Mouse (Mus musculus): ENCODE measurements around the gene D330020A13Rik.

Gene D330020A13Rik

GRCm38 (mm10) chr6:120294056-120294784 is at the start of gene D330020A13Rik, which contains the start of gene B4galnt3:
Gene D330020A13Rik (plus strand): TSS chr6:120294364.
Gene B4galnt3 (minus strand): TSS chr6:120294559.
- DNase-seq (ENCODE audit: extremely low spot score, low read depth, low spot score), result no peak

GRCm38 (mm10) chr6:120246676-120247075 is 47.5 kb upstream of the D330020A13Rik start:
- DNase-seq (ENCODE audit: extremely low spot score, low read depth, low spot score), result no peak

- DNase-seq (ENCODE audit: extremely low spot score, low read depth, low spot score), result no peak
Observed at GRCm38 (mm10) chr6:120249831-120250230, 44.3 kb upstream of the D330020A13Rik start.

DNA sequence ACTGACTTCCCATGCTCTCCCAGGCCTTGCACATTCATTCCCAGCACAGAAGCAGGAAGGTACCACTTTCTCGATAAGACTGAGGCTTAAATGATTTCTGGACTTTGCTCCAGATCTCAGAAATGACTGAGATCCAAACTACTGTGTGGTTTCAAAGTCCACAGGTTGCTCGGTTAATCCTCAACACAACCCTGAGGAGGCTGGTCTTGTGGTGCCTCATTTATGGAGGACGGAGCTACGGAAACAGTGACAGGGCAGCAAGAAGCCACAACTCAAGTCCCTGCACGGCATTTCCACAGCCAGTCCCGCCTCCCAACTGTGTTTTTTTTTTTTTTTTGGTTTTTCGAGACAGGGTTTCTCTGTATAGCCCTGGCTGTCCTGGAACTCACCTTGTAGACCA is 43.2 kb upstream of the D330020A13Rik start:
- no peak for DNase-seq (ENCODE audit: extremely low spot score, low read depth, low spot score)

DNA sequence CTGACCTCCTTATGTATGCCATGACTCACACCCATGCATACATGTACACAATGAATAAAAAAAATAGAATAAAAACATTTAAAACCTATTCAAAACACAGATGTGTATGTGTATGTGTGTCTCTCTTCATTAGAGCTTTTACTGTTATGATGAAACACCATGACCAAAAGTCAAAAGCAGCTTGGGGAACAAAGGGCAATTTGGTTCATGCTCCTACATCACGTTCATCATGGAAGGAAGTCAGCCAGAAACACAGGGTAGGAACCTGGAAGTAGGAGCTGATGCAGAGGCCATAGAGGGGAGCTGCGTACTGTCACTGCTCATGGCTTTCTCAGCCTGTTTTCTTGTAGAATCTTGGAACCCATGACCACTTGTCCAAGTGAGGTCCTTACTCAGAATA is 41.4 kb upstream of the D330020A13Rik start:
- DNase-seq (ENCODE audit: extremely low spot score, low read depth, low spot score), result no peak

DNA sequence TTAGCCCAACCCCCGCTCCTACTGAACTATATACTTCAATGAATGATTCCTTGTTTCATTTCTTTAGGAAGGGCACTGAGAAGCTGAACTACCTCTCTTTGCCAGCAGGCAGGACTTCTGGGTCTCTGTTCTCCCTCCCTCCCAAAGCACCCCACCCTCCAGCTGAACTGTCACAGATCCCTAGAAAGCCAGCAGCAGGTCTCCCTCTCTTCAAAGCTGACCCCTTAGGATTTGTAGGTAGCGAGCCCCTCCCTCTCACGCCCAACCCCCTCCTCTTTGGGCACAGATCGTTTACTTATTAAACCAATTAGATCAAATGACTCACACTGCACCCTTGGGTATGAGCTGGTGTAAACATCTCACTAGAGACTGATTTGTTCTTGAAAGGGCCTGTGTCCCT is 39.5 kb upstream of the D330020A13Rik start:
- no peak for DNase-seq (ENCODE audit: extremely low spot score, low read depth, low spot score)

- no peak for DNase-seq (ENCODE audit: extremely low spot score, low read depth, low spot score)
Observed at GRCm38 (mm10) chr6:120255144-120255543, 39.0 kb upstream of the D330020A13Rik start.

DNA sequence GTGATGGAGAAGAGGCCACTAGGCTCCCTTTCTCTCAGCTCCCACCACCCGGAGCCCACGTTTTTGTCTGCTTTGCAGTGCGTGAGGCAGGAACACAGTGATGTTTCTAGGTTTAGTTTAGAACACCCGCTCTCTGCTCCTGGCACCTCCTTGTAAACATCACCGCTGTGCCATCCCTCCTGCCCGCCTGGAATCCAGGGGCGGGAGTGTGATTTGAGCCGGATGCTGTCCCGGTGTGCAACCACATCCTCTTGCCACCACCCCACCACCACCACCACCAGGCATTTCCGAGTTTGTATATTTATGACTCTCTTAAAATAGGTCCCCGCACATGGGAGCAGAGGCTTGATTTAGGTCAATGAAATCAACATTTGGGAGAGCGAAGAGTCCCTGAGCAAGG is 38.5 kb upstream of the D330020A13Rik start:
- no peak for DNase-seq (ENCODE audit: extremely low spot score, low read depth, low spot score)

DNA sequence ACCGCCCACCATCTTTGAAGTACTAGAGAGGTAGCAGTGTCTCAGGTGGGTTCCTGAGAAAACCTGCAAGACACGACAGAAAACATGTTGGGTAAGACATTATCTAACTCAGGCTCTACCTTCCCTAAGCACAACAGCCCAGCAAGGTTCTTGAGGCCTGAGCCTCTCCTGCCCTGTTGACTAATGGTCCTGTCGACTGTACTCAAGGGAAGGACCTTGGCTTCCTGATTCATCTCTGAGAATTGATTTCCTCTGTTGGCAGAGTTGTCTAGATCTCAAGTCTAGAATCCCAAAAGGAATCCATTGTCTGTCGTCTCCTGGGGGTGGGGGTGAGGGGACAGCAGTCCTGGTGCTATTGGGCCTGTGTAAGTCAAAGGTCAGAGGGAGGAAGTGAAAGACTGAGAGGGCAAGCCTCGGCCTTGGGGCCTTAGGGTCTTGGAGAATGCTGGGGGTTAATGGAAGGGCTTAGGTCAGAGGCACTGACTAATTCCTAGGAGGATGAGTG is 37.7 kb upstream of the D330020A13Rik start:
- DNase-seq (ENCODE audit: extremely low spot score, low read depth, low spot score), result no peak

- DNase-seq (ENCODE audit: extremely low spot score, low read depth, low spot score), result no peak
Observed at GRCm38 (mm10) chr6:120259481-120259880, 34.7 kb upstream of the D330020A13Rik start.

- no peak for DNase-seq (ENCODE audit: extremely low spot score, low read depth, low spot score)
Observed at GRCm38 (mm10) chr6:120262886-120263531, 31.2 kb upstream of the D330020A13Rik start.

- no peak for DNase-seq (ENCODE audit: extremely low spot score, low read depth, low spot score)
Observed at GRCm38 (mm10) chr6:120263608-120264007, 30.6 kb upstream of the D330020A13Rik start.

GRCm38 (mm10) chr6:120264151-120264550 is 30.0 kb upstream of the D330020A13Rik start:
- DNase-seq (ENCODE audit: extremely low spot score, low read depth, low spot score), result no peak

- no peak for DNase-seq (ENCODE audit: extremely low spot score, low read depth, low spot score)
Observed at GRCm38 (mm10) chr6:120274181-120274580, 20.0 kb upstream of the D330020A13Rik start.

DNA sequence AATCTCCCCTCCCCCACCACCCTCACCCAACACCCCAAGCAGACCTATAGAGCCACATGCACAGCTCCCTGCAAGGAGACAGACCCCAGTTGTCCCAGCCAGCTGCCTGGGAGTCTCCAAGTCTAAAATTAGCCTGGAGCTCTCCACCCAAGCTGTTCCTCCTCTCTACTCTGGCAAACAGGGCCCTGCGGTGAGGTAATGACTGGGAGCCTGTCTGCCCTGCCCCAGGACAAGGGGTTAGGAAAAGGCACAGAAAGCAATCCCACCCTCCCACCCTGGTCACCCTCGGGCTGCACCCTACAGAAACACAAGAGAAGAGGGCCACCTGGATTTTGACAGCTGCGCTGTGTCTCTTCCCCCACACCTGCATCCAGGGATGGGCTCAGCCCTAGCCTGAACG is 19.3 kb upstream of the D330020A13Rik start:
- DNase-seq (ENCODE audit: extremely low spot score, low read depth, low spot score), result no peak

- no peak for DNase-seq (ENCODE audit: extremely low spot score, low read depth, low spot score)
Observed at GRCm38 (mm10) chr6:120275301-120275700, 18.9 kb upstream of the D330020A13Rik start.

DNA sequence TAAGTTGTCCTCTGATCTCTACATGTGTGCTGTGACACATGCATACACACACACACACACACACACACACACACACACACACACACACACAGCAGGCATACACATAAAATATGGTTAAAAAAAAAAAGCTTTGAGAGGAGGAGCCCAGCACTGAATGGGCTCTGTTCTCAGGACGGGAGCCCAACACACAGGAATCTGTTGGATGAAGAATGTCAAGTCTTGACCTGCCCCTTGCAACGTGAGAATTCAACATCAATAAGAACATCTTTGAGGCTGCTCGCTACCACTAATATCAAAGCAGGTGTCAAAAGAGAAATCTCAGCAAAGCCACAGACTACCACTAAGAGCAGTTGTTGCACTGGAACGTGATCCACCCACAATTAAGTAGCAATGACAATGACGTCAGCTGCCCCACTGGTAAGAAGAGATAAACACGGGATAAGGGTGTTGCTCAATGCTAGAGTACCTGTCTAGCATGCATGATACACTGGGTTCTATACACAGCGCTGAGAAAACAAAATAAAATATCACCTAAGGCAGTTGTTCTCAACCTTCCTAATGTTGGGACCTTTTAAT is 17.2 kb upstream of the D330020A13Rik start:
- DNase-seq (ENCODE audit: extremely low spot score, low read depth, low spot score), result no peak

- DNase-seq (ENCODE audit: extremely low spot score, low read depth, low spot score), result no peak
Observed at GRCm38 (mm10) chr6:120287279-120287678, 6.9 kb upstream of the D330020A13Rik start.

- DNase-seq (ENCODE audit: extremely low spot score, low read depth, low spot score), result no peak
Observed at GRCm38 (mm10) chr6:120288541-120288940, 5.6 kb upstream of the D330020A13Rik start.

GRCm38 (mm10) chr6:120289430-120289829 is 4.7 kb upstream of the D330020A13Rik start:
- DNase-seq (ENCODE audit: extremely low spot score, low read depth, low spot score), result no peak

DNA sequence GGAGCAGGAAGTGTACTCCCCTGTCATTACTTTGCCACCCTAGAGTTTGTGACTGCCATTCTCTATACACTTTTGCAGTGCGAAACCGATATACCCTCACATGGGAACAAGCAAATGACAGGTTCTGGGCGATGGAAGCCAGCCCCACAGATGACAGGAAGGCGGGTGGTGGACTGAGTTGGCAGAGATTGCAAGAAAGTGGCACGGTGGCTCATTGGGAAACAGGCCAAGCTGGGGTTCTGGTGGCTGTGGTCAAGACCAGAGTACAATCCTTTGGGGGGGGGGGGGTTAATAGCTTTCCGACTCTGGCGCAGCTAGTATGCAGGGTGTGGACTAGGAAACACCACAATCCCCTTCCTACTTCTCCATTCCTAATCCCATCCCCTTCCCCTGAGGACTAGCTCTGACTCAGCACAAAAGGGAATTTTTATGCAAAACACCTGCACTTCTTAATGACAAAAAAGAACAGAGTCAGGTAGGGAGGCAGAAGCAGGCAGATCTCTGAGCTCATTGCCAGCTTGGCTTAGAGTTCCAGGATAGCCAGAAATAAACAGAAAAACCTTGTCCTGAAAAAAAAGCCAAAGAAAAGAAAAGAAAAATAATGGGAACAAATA is 2.7 kb upstream of the D330020A13Rik start:
- DNase-seq (ENCODE audit: extremely low spot score, low read depth, low spot score), result no peak

- no peak for DNase-seq (ENCODE audit: extremely low spot score, low read depth, low spot score)
Observed at GRCm38 (mm10) chr6:120294785-120295133, 595 bp downstream of the D330020A13Rik start.
